Mouse (Mus musculus) bone marrow, adult 2 months (tissue): ENCODE data around the gene Sema3d.

ENCODE experiments used
- CTCF ChIP-seq: fragments of 200-500 bp; IDR thresholded peaks from 2 replicates; pipeline ENCODE4 v1.5.1; 2011; ENCODE audit warnings: low read length, control low read depth; ENCODE audit not compliant: control insufficient read depth, insufficient read depth
- POLR2A ChIP-seq: fragments of 200-500 bp; IDR thresholded peaks from 2 replicates; pipeline ENCODE4 v1.6.1; 2011; ENCODE audit warnings: low read depth, mild to moderate bottlenecking, control low read depth, low read length, borderline replicate concordance; ENCODE audit not compliant: control insufficient read depth

DNA sequence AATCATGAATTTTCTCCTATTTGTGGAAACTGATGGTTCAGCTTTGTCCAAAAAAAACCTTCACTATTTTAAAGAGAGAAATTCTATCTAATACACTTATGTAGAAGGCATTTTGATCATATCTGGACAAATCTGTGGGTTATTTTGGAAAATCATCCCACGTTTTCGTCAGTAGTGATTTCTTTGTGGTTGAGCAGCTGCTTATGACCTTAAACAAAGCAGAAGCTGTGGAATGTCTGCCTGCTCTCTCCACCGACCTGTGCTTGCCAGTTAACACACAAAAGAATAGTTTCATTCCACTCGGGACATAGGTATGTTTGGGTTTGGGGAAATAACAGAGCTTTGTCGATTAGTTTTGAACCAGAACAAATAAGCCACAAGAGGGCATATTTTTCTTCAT, 4.3 kb upstream of the Sema3d start:
- TF ChIP-seq CTCF (no peak), POLR2A (no peak)
